Mouse (Mus musculus) ES-Bruce4 (cell line): ENCODE results near the gene Sox21. TPM values are rescaled to one million over a fixed set of nuclear protein-coding genes. Genes with fewer than 3 reads are reported as not detected.

ENCODE experiments used
- H3K27ac ChIP-seq: 2 replicates; pipeline ENCODE4 v1.5.1; 2012; ENCODE audit warnings: low read length, inconsistent platforms; ENCODE audit not compliant: insufficient read depth
- H3K27me3 ChIP-seq: 2 replicates; pipeline ENCODE4 v1.6.1; 2012; ENCODE audit warnings: mild to moderate bottlenecking, low read length, inconsistent platforms; ENCODE audit not compliant: control insufficient read depth, poor library complexity, insufficient read depth, severe bottlenecking
- H3K36me3 ChIP-seq: 2 replicates; pipeline ENCODE4 v1.6.1; 2012; ENCODE audit warnings: inconsistent platforms, mild to moderate bottlenecking, low read length, moderate library complexity; ENCODE audit not compliant: control insufficient read depth, poor library complexity, insufficient read depth, severe bottlenecking
- H3K4me1 ChIP-seq: one replicate; pipeline ENCODE4 v1.8.1; 2011; ENCODE audit warnings: low read length; ENCODE audit not compliant: control insufficient read depth, insufficient read depth
- H3K4me3 ChIP-seq: 2 replicates; pipeline ENCODE4 v1.5.1; 2011; ENCODE audit warnings: low read depth, mild to moderate bottlenecking, low read length
- H3K9ac ChIP-seq: 2 replicates; pipeline ENCODE4 v1.6.1; 2012; ENCODE audit warnings: low read depth, mild to moderate bottlenecking, inconsistent platforms; ENCODE audit not compliant: poor library complexity, severe bottlenecking
- H3K9me3 ChIP-seq: replicated peaks from 2 replicates; pipeline ENCODE4 v1.6.1; 2012; ENCODE audit warnings: mild to moderate bottlenecking, low read length, inconsistent platforms; ENCODE audit not compliant: control insufficient read depth, poor library complexity, insufficient read depth, severe bottlenecking
- CTCF ChIP-seq: IDR thresholded peaks from one replicate; pipeline ENCODE4 v1.8.1; 2011; ENCODE audit warnings: low read depth, low read length
- EP300 ChIP-seq: IDR thresholded peaks from 2 replicates; pipeline ENCODE4 v1.6.1; 2011; ENCODE audit warnings: low read depth, low read length; ENCODE audit not compliant: insufficient read depth
- POLR2A ChIP-seq: IDR thresholded peaks from one replicate; pipeline ENCODE4 v1.8.1; 2011; ENCODE audit warnings: low read length; ENCODE audit not compliant: insufficient read depth
- polyA plus RNA-seq: library from polyadenylated mRNA; stranded (reverse); fragments of >200 nt; gene quantifications from 2 replicates; pipeline ENCODE4 v1.2.4, GENCODE M21; 2011; ENCODE audit warnings: low read depth; ENCODE audit not compliant: missing spikeins, insufficient read depth, insufficient read length

Gene Sox21
- polyA plus RNA-seq, 1 experiment: 0.73 TPM

GRCm38 (mm10) chr14:118237786-118238185 lies 956 bp upstream of the Sox21 start:
- TF ChIP-seq EP300 (no peak), POLR2A (no peak), CTCF (no peak)

GRCm38 (mm10) chr14:118235973-118236885 lies 601 bp downstream of the Sox21 start:
- no peaks in the 10 kb centered on the region for H3K4me1 ChIP-seq
- TF ChIP-seq POLR2A: no peak
- no peak for TF ChIP-seq CTCF
- no peak for TF ChIP-seq EP300

More at GRCm38 (mm10) chr14:118237786-118238185, 956 bp upstream of the Sox21 start:
- Histone ChIP-seq H3K9ac (no peak overlapping the region), H3K9me3 (no peaks in the 10 kb centered on the region), H3K27ac (no peak overlapping the region), H3K4me1 (no peaks in the 10 kb centered on the region), H3K27me3 (peaks cover 16% of the 10 kb centered on the region), H3K4me3 (no peak overlapping the region), H3K36me3 (no peaks in the 10 kb centered on the region)

DNA sequence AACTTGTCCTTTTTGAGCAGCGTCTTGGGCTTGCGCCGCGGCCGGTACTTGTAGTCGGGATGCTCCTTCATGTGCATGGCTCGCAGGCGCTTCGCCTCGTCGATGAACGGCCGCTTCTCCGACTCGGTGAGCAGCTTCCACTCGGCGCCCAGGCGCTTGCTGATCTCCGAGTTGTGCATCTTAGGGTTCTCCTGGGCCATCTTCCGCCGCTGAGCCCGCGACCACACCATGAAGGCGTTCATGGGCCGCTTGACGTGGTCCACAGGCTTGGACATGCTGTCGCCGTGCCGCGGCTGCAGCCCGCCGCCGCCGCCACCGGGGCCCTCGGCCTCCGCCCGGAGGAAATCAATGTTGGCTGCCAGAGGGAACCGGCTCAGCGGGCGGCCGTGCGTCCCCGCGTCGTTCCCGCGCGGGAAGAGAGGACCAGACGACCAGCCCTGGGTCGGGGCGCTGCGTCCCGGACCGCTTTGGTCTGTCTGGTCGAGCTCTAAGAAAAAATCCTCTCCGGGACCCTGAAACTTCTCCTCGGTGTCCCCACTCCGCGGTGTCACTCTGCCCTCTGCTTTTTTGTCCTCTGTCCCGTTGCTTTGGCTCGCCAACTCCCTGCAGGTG lies 1.4 kb downstream of the Sox21 start:
- Histone ChIP-seq H3K4me3 (peak overlapping the region; percentile 72), H3K9ac (peak overlapping the region; percentile 63), H3K27me3 (peaks cover 26% of the 10 kb centered on the region), H3K36me3 (no peaks in the 10 kb centered on the region), H3K4me1 (no peaks in the 10 kb centered on the region), H3K9me3 (no peaks in the 10 kb centered on the region), H3K27ac (no peak overlapping the region)
- TF ChIP-seq EP300 (no peak), CTCF (no peak), POLR2A (no peak)

More at GRCm38 (mm10) chr14:118235973-118236885, 601 bp downstream of the Sox21 start:
- H3K9me3 ChIP-seq: no peaks in the 10 kb centered on the region
- peak overlapping the region; percentile 63 for H3K9ac ChIP-seq
- H3K4me3 ChIP-seq: peak overlapping the region; percentile 72
- H3K36me3 ChIP-seq: no peaks in the 10 kb centered on the region
- H3K27ac ChIP-seq: no peak overlapping the region
- H3K27me3 ChIP-seq: peaks cover 25% of the 10 kb centered on the region

- no peaks in the 10 kb centered on the region for H3K9me3 ChIP-seq
These were observed 2.2 kb downstream of the Sox21 start for GRCm38 (mm10) chr14:118234541-118235210.

GRCm38 (mm10) chr14:118233786-118234540 lies 2.9 kb downstream of the Sox21 start:
- Histone ChIP-seq H3K9me3 (no peaks in the 10 kb centered on the region), H3K4me3 (peak overlapping the region; percentile 44), H3K27me3 (peaks cover 28% of the 10 kb centered on the region), H3K36me3 (no peaks in the 10 kb centered on the region), H3K9ac (no peak overlapping the region), H3K27ac (no peak overlapping the region), H3K4me1 (no peaks in the 10 kb centered on the region)
- TF ChIP-seq CTCF (no peak), POLR2A (no peak), EP300 (no peak)

More at GRCm38 (mm10) chr14:118234541-118235210, 2.2 kb downstream of the Sox21 start:
- H3K4me3 ChIP-seq: peak overlapping the region; percentile 44
- H3K4me1 ChIP-seq: no peaks in the 10 kb centered on the region
- peak overlapping the region; percentile 63 for H3K9ac ChIP-seq
- no peak overlapping the region for H3K27ac ChIP-seq
- no peak for TF ChIP-seq CTCF
- no peak for TF ChIP-seq EP300
- no peak for TF ChIP-seq POLR2A
- H3K36me3 ChIP-seq: no peaks in the 10 kb centered on the region
- H3K27me3 ChIP-seq: peaks cover 28% of the 10 kb centered on the region
